Mouse (Mus musculus): ENCODE measurements at regions not wholly inside any gene's neighbourhood (a gene's known extent, or its start where the extent isn't known, plus 50 kb on each side); places are given as distances from the start of the nearest gene placed in this dataset.

DNA sequence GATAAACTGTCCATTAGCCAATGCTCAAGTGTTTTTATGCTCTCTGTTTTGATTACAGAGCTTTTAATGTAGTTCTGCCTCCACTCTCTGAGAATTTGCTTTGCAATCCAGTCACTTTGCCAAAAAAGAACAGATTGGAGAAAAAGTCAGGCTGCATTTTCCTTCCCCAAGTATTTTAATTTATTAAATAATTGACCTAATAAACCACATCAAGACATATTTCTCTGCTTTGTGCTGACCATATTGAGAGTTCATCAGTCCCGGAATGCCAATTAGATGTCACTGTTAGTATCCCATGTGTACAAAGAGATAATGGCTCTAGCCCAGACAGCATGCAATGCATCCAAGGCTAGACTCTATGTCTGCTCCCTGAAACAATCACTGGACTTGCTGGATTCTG, 154.8 kb upstream of the Ptbp2 start:
- TF ChIP-seq CHD2 (IDR thresholded peaks at IDR 0.05; ENCODE audit: low read depth, low read length) (no peak), ZC3H11A (IDR thresholded peaks at IDR 0.05; ENCODE audit: borderline replicate concordance, low read depth, low read length) (no peak), ZNF384 (IDR thresholded peaks at IDR 0.05; ENCODE audit: low read depth, low read length) (no peak), MAFK (IDR thresholded peaks at IDR 0.05; ENCODE audit: insufficient read depth, low read depth, low read length) (no peak), HCFC1 (IDR thresholded peaks at IDR 0.05; ENCODE audit: borderline replicate concordance, insufficient read depth, low read length) (no peak)
